Mouse (Mus musculus) neutrophil, adult 5-6 weeks (primary cell): ENCODE measurements around the gene Commd6. TPM values are rescaled to one million over a fixed set of nuclear protein-coding genes. Genes with fewer than 3 reads are reported as not detected.

Source experiments
- ATAC-seq: fragments of 151-379, 151-347 bp; 2 replicates; pipeline ENCODE4 v1.8.0; 2017; ENCODE audit warnings: mild to moderate bottlenecking, moderate TSS enrichment; ENCODE audit not compliant: insufficient number of reproducible peaks, poor library complexity, low FRiP score, severe bottlenecking; ENCODE audit errors: extremely low read depth
- total RNA-seq: library from RNA; stranded (forward); fragments of 200-1000 nt; gene quantifications from 2 replicates; pipeline ENCODE4 v1.2.3, GENCODE M21; 2017

Commd6 gene
- total RNA-seq = 24.2 and 26.0 TPM in 2 replicates

GRCm38 (mm10) chr14:101640153-101640843 is at the start of gene Commd6:
Commd6 (minus strand) TSS chr14:101640686.
- ATAC-seq = peak; percentile 94

GRCm38 (mm10) chr14:101688406-101688805 is 47.9 kb upstream of the Commd6 start:
- no peak for ATAC-seq

- ATAC-seq = no peak
These were observed 47.2 kb upstream of the Commd6 start for GRCm38 (mm10) chr14:101687696-101688095.

- ATAC-seq = peak; percentile 92
These were observed 31.7 kb upstream of the Commd6 start for GRCm38 (mm10) chr14:101672226-101672625.

GRCm38 (mm10) chr14:101668626-101669025 is 28.1 kb upstream of the Commd6 start:
- ATAC-seq = no peak

- no peak for ATAC-seq
These were observed 26.1 kb upstream of the Commd6 start for GRCm38 (mm10) chr14:101666536-101666935.

- no peak for ATAC-seq
These were observed 25.6 kb upstream of the Commd6 start for GRCm38 (mm10) chr14:101666056-101666455.

- no peak for ATAC-seq
These were observed 23.8 kb upstream of the Commd6 start for GRCm38 (mm10) chr14:101664274-101664673.

- 0 out of 2 replicates have a peak, but pooled peaks have one; percentile 23 for ATAC-seq
These were observed 21.3 kb upstream of the Commd6 start for GRCm38 (mm10) chr14:101661654-101662412.

GRCm38 (mm10) chr14:101656307-101656706 is 15.8 kb upstream of the Commd6 start:
- ATAC-seq = no peak; the same call in 1 of the 2 replicates

- no peak for ATAC-seq
These were observed 14.0 kb upstream of the Commd6 start for GRCm38 (mm10) chr14:101654526-101654909.

- ATAC-seq = peak; percentile 93
These were observed 13.4 kb upstream of the Commd6 start, which contains the start of gene Uchl3 for GRCm38 (mm10) chr14:101653581-101654525. Uchl3 (plus strand) TSS chr14:101653967.

GRCm38 (mm10) chr14:101652571-101652970 is 12.1 kb upstream of the Commd6 start:
- ATAC-seq = no peak

GRCm38 (mm10) chr14:101650551-101650950 is 10.1 kb upstream of the Commd6 start:
- no peak for ATAC-seq

- ATAC-seq = no peak
These were observed 4.5 kb upstream of the Commd6 start for GRCm38 (mm10) chr14:101644948-101645347.

- no peak for ATAC-seq
These were observed 3.1 kb downstream of the Commd6 start for GRCm38 (mm10) chr14:101637381-101637780.

- no peak for ATAC-seq
These were observed 4.7 kb downstream of the Commd6 start for GRCm38 (mm10) chr14:101635765-101636164.

GRCm38 (mm10) chr14:101630548-101630947 is 9.9 kb downstream of the Commd6 start:
- no peak for ATAC-seq

GRCm38 (mm10) chr14:101617680-101618079 is 22.8 kb downstream of the Commd6 start:
- ATAC-seq = no peak
